Mouse (Mus musculus): ENCODE measurements at regions not wholly inside any gene's neighbourhood (a gene's known extent, or its start where the extent isn't known, plus 50 kb on each side); places are given as distances from the start of the nearest gene placed in this dataset.

DNA sequence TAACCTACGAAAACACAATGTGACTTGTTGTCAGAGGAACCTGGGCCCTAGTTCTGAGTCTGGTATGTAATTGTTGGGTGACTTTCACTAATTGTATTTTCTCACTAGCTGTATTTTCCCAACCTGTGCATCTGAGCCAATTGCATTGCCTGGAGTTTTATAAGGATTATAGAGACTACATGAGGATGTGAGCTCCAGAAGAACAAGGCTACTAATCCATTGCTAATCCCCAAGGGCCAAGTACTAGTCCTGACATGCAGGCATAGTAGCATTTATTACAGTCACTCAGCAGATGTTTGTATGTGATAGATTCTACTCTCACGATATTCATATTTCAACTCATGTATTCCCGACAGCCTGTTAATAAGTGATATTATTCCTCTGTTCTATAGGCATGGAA, 2481.1 kb upstream of the Gm7489 start:
- no peak for ATAC-seq

GRCm38 (mm10) chr15:51409791-51410308, 2474.9 kb upstream of the Gm7489 start:
- no peak for ATAC-seq

DNA sequence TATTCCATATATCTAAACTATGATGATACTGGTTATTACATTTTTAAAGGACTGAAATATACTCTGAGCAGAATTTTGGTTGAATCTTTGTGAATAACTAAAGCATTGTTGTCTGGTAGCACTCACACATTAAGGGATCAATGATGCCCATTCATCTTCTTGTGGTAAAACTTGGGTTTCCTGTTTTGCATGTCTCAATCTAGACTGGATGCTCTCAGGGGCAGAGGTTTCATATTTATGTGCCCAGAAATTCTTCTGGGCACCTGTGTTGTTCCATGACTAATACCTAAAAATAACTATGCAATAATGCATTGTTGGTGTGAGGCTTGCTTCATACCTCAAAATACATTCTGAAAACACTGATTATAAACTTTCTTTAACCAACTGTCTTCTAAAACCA, 2472.7 kb upstream of the Gm7489 start:
- ATAC-seq = no peak

DNA sequence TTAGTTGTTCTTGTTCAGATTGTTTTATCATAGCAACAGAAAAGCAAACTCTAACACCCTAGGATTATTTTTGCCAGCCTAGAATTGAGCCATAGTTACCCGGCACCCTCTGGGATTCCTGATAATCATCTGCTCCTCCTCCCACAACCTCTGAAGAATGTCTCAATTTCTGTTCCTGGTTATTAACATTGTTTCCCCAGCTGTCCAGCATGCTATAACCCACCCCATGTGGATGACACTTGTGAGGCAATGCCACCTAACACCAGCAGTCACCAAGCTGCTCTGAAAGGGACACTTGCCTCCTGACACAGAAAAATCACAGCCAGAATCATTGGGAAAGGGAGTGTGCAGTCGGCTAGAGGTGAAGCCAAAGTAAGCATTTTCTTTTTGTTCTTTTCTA, 2442.1 kb upstream of the Gm7489 start:
- no peak for ATAC-seq

GRCm38 (mm10) chr15:51469895-51470294, 2414.8 kb upstream of the Gm7489 start:
- no peak for ATAC-seq

DNA sequence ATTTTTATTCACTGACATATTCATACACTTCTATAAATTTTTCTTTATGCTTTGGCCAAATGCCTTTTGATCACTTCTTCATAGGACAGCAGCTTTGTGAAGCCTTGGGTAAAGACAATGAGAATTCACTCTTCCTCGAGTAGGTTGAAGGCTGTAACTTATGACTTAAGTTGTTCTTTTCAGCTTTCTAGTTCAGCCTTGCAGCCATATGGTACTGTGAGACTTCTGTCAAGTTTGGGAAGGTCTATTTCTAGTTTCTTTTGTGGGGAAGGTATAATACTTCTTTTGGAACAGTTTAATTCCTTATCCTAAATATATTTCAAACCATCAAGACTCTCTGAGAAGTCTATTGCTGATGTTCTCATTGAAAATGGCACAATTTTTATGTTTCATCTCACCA, 2413.6 kb upstream of the Gm7489 start:
- no peak for ATAC-seq

GRCm38 (mm10) chr15:51472049-51472448, 2412.7 kb upstream of the Gm7489 start:
- no peak for ATAC-seq

GRCm38 (mm10) chr15:51481856-51482255, 2402.8 kb upstream of the Gm7489 start:
- ATAC-seq = no peak

- ATAC-seq = no peak
Measured at GRCm38 (mm10) chr15:51484207-51484606, 2400.5 kb upstream of the Gm7489 start.

DNA sequence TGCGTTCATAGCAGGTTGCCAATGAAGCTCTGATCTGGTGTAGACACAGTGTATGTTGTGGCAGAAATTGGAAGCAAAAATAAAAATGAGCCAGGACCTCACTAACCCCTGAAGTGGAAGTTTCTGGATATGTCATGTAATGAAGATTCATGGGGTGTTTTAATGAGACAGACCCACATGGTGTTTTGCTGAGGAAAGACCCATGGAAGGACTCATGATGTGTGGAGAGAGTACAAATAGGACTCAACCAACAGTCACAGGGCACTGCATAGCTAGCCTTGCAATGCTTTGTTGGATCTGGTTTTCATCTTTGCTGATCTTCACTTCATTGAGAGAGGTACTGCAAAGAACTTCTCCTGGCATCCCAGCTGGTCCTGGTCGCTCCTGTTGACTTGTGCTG, 2399.2 kb upstream of the Gm7489 start:
- ATAC-seq = no peak

DNA sequence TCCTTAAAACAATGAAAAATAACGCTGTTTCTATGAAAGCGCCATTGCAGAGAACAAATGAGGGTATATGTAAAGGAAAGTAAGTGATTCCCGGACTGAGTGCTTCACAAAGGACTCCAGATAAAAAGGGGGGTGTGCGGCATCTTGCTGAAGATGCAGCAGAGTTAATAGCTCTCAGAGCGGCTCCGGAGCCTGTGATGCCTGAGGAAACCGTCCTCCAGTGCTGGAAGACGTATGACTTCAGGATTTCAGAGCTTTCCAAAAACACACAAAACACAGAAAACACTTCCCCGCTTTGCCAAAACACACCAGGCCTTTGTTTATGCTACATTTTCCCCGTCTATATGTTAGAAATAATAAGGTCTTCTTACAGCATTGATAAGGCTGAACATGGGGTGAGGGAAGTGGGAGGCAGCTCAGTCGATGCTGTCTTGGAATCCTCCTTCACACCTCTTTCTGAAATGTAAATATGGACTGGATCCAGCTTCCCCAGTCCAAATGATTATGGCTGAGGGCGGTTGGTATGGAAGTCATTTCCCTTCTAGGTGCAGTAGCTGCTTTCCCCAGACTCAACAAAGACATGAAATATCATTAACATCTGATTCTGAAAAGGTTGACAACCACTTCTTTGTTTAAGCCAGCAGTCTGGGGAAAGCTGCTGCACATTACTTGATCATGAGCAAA, 2382.5 kb upstream of the Gm7489 start:
- ATAC-seq = no peak

GRCm38 (mm10) chr15:51502742-51503270, 2381.9 kb upstream of the Gm7489 start:
- no peak for ATAC-seq

- ATAC-seq = no peak
Measured at GRCm38 (mm10) chr15:51503341-51503740, 2381.4 kb upstream of the Gm7489 start.

- ATAC-seq = no peak
Measured at GRCm38 (mm10) chr15:51504016-51504760, 2380.5 kb upstream of the Gm7489 start.

DNA sequence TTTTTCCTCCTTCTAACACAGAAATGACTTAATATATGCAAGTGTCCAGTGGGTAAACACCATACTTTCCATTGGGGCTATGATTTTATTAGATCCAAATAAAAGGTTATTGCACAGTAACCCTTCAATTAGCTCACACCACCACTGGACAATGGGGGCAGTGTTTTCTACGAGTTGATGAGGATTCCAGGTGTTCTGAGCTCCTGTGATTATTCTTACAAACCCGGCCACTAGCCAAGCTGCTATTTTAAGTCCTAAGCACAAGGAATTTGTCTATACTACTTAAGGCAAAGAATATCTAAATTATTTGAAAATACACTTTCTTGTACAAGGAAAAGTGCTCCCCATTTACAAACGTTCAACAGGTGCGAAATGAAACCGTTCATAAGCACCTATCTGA, 2379.9 kb upstream of the Gm7489 start:
- ATAC-seq = no peak

- no peak for ATAC-seq
Measured at GRCm38 (mm10) chr15:51507126-51507525, 2377.6 kb upstream of the Gm7489 start.

DNA sequence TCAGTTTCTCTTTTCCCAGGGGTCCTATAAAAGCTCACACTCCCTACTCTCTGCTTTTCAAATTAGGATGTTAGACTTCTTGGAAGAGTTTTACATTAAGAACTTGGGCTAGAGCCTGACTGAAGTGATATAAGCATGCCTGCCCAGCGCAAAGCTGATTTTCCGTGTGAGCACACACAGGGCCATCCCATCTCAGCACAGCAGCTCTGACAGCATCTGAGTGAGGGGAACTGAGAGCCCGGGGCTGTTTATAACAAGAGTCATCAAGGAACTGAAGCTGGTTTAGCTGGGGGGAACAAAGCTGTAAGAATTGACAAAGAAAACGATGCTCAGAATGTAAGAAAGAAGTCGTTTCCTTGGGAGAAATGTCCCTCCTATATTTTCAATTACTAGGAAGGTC, 2373.4 kb upstream of the Gm7489 start:
- ATAC-seq = no peak

GRCm38 (mm10) chr15:51536317-51536716, 2348.4 kb upstream of the Gm7489 start:
- ATAC-seq = no peak

DNA sequence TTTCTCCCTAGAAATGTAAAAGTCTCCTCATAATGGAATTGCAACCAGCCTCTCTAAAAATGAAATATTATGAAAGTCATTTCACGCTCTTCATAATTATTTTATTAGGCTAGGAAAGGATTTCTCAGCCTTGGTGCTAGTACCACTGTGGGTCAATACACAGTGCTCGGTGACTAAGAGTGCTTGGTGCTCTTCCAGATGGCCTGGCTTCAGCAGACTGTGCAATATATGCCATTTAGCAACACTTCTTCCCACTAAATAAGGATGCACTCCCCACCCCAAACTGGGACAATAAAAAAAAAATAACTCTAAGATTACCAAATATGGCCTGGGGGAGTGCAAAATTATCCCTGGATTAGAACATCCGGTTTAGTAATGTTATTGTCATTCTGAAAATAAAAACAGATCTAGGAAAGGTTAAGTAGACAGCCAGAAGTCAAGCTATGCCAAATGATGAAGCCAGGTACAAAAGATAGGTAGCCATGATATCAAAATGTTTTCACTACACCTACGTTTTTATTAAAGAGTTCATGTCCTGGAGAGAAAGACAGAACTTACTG, 2333.4 kb upstream of the Gm7489 start:
- ATAC-seq = no peak

GRCm38 (mm10) chr15:51558215-51558614, 2326.5 kb upstream of the Gm7489 start:
- ATAC-seq = no peak

GRCm38 (mm10) chr15:51565543-51565942, 2319.2 kb upstream of the Gm7489 start:
- no peak for ATAC-seq

GRCm38 (mm10) chr15:51570631-51571030, 2314.1 kb upstream of the Gm7489 start:
- no peak for ATAC-seq

DNA sequence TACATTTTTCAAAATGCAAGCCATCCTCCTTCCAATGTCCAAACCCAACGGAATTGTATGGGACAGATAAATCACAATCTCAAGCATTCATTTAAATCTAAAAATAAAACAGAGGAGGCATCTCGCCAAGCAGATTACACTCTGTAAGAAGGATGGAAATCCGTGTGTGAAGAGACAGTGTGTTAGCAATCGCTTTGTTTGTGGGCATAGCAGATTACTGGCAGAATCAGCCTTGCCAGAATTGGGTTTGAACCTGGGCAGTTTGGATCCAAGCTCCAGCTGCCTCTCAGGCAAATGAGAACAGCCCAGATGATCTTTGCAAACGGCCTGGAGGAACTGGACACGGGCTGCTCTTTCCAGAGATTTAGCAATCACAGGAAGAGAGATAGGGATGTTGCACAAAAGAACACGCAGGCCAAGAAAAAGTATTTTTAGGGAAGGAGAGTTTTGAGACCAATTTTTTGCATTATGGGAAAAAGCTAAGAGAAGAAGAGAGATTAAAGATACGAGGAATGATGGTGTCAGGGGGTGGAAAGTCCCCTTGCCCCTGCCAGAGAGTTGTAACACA, 2310.1 kb upstream of the Gm7489 start:
- ATAC-seq = no peak
